Mouse (Mus musculus) erythroblast, embryonic 14.5 days (primary cell): ENCODE data around the gene Fgfrl1. TPM values are rescaled to one million over a fixed set of nuclear protein-coding genes. Genes with fewer than 3 reads are reported as not detected.

ENCODE experiments used
- H3K27me3 ChIP-seq: 2 replicates; pipeline ENCODE4 v1.6.1; 2012; ENCODE audit warnings: inconsistent platforms; ENCODE audit not compliant: control insufficient read depth
- H3K36me3 ChIP-seq: 2 replicates; pipeline ENCODE4 v1.6.1; 2012; ENCODE audit warnings: mild to moderate bottlenecking, inconsistent platforms; ENCODE audit not compliant: control insufficient read depth
- H3K4me1 ChIP-seq: 2 replicates; pipeline ENCODE4 v1.6.1; 2012; ENCODE audit warnings: inconsistent platforms; ENCODE audit not compliant: control insufficient read depth
- H3K4me3 ChIP-seq: replicated peaks from 2 replicates; pipeline ENCODE3; 2012; ENCODE audit warnings: moderate library complexity, mild to moderate bottlenecking, inconsistent platforms
- H3K9me3 ChIP-seq: 2 replicates; pipeline ENCODE4 v1.6.1; 2012; ENCODE audit warnings: low read length, inconsistent platforms, mixed read lengths; ENCODE audit not compliant: control insufficient read depth
- GATA1 ChIP-seq: IDR thresholded peaks from 2 replicates; pipeline ENCODE4 v1.6.1; 2012; ENCODE audit warnings: low read length, inconsistent platforms, mixed read lengths
- TAL1 ChIP-seq: IDR thresholded peaks from 3 replicates; pipeline ENCODE4 v1.6.1; 2012; ENCODE audit warnings: low read length, inconsistent platforms, mixed read lengths
- polyA plus RNA-seq: library from polyadenylated mRNA; stranded (reverse); fragments of >175 nt; gene quantifications from 2 replicates; pipeline ENCODE4 v1.2.3, GENCODE M21; 2012

The Fgfrl1 gene
- polyA plus RNA-seq, 1 experiment = 1.8 TPM

GRCm38 (mm10) chr5:108693872-108694288 is 1.7 kb downstream of the Fgfrl1 start:
- Histone ChIP-seq H3K9me3 (no peaks in the 10 kb centered on the region), H3K36me3 (peaks cover 4% of the 10 kb centered on the region), H3K27me3 (no peaks in the 10 kb centered on the region; the same call in 1 of the 2 replicates), H3K4me1 (peaks cover 54% of the 10 kb centered on the region), H3K4me3 (peak overlapping the region; percentile 82)
- TF ChIP-seq GATA1 (no peak), TAL1 (no peak)

GRCm38 (mm10) chr5:108694352-108695261 is 2.4 kb downstream of the Fgfrl1 start:
- Histone ChIP-seq H3K27me3 (no peaks in the 10 kb centered on the region; the same call in 1 of the 2 replicates), H3K9me3 (no peaks in the 10 kb centered on the region), H3K36me3 (peaks cover 6% of the 10 kb centered on the region), H3K4me3 (peak overlapping the region; percentile 82), H3K4me1 (peaks cover 54% of the 10 kb centered on the region)
- TF ChIP-seq TAL1 = no peak
- TF ChIP-seq GATA1 = no peak

- TF ChIP-seq TAL1 (no peak), GATA1 (no peak)
- H3K36me3 ChIP-seq = peaks cover 6% of the 10 kb centered on the region
- H3K9me3 ChIP-seq = no peaks in the 10 kb centered on the region
- H3K4me3 ChIP-seq = no peak overlapping the region
- H3K27me3 ChIP-seq = no peaks in the 10 kb centered on the region; the same call in 1 of the 2 replicates
- H3K4me1 ChIP-seq = peaks cover 54% of the 10 kb centered on the region
Observed at GRCm38 (mm10) chr5:108695861-108696260, 3.7 kb downstream of the Fgfrl1 start.

GRCm38 (mm10) chr5:108696542-108696941 is 4.4 kb downstream of the Fgfrl1 start:
- TF ChIP-seq TAL1 = no peak
- TF ChIP-seq GATA1 = no peak
- Histone ChIP-seq H3K36me3 (peaks cover 7% of the 10 kb centered on the region), H3K9me3 (no peaks in the 10 kb centered on the region), H3K4me1 (peaks cover 50% of the 10 kb centered on the region), H3K4me3 (no peak overlapping the region), H3K27me3 (no peaks in the 10 kb centered on the region; the same call in 1 of the 2 replicates)

- Histone ChIP-seq H3K27me3 (no peaks in the 10 kb centered on the region; the same call in 1 of the 2 replicates), H3K36me3 (peaks cover 10% of the 10 kb centered on the region), H3K4me1 (peaks cover 42% of the 10 kb centered on the region), H3K9me3 (no peaks in the 10 kb centered on the region), H3K4me3 (no peak overlapping the region)
- no peak for TF ChIP-seq GATA1
- TF ChIP-seq TAL1 = no peak
Observed at GRCm38 (mm10) chr5:108697341-108697753, 5.2 kb downstream of the Fgfrl1 start.

GRCm38 (mm10) chr5:108700346-108700745 is 8.2 kb downstream of the Fgfrl1 start:
- TF ChIP-seq TAL1 = no peak
- Histone ChIP-seq H3K4me3 (no peak overlapping the region), H3K36me3 (peaks cover 36% of the 10 kb centered on the region), H3K9me3 (no peaks in the 10 kb centered on the region), H3K27me3 (no peaks in the 10 kb centered on the region), H3K4me1 (peaks cover 26% of the 10 kb centered on the region)

GRCm38 (mm10) chr5:108701341-108702021 is 9.3 kb downstream of the Fgfrl1 start:
- no peaks in the 10 kb centered on the region for H3K27me3 ChIP-seq
- no peak for TF ChIP-seq GATA1
- TF ChIP-seq TAL1 = no peak
- H3K9me3 ChIP-seq = no peaks in the 10 kb centered on the region
- H3K36me3 ChIP-seq = peaks cover 44% of the 10 kb centered on the region
- no peak overlapping the region for H3K4me3 ChIP-seq
- peaks cover 15% of the 10 kb centered on the region; the same call in 1 of the 2 replicates for H3K4me1 ChIP-seq

GRCm38 (mm10) chr5:108703754-108704626 is 11.8 kb downstream of the Fgfrl1 start:
- H3K9me3 ChIP-seq = no peaks in the 10 kb centered on the region
- no peaks in the 10 kb centered on the region for H3K27me3 ChIP-seq
- H3K4me1 ChIP-seq = peaks cover 16% of the 10 kb centered on the region
- no peak overlapping the region for H3K4me3 ChIP-seq
- H3K36me3 ChIP-seq = peaks cover 56% of the 10 kb centered on the region
- TF ChIP-seq TAL1 (no peak), GATA1 (no peak)

- peaks cover 16% of the 10 kb centered on the region for H3K4me1 ChIP-seq
- H3K4me3 ChIP-seq = no peak overlapping the region
- H3K27me3 ChIP-seq = no peaks in the 10 kb centered on the region
- TF ChIP-seq TAL1 = no peak
- H3K9me3 ChIP-seq = no peaks in the 10 kb centered on the region
- peaks cover 47% of the 10 kb centered on the region for H3K36me3 ChIP-seq
Observed at GRCm38 (mm10) chr5:108707758-108708157, 15.6 kb downstream of the Fgfrl1 start.
